Mouse (Mus musculus) myocyte (in vitro differentiated cells): ENCODE data around the gene Hvcn1. TPM values are rescaled to one million over a fixed set of nuclear protein-coding genes. Genes with fewer than 3 reads are reported as not detected.

ENCODE experiments used
- H3K27me3 ChIP-seq: one replicate; pipeline ENCODE4 v1.6.1; 2011; ENCODE audit not compliant: control insufficient read depth, insufficient read depth, insufficient read length
- H3K36me3 ChIP-seq: one replicate; pipeline ENCODE4 v1.6.1; 2011; ENCODE audit not compliant: control insufficient read depth, insufficient read depth
- H3K4me2 ChIP-seq: one replicate; pipeline ENCODE4 v1.6.1; 2011; ENCODE audit warnings: low read depth, control low read depth
- H3K4me3 ChIP-seq: one replicate; pipeline ENCODE4 v1.5.1; 2011; ENCODE audit warnings: mild to moderate bottlenecking, control low read depth, moderate library complexity
- H3K79me2 ChIP-seq: one replicate; pipeline ENCODE4 v1.6.1; 2011; ENCODE audit not compliant: control insufficient read depth, insufficient read depth
- H3ac ChIP-seq: one replicate; pipeline ENCODE4 v1.6.1; 2011; ENCODE audit not compliant: control insufficient read depth, insufficient read length
- CEBPB ChIP-seq: IDR thresholded peaks from 2 replicates; pipeline ENCODE4 v1.6.1; 2011; ENCODE audit warnings: mild to moderate bottlenecking, moderate library complexity; ENCODE audit not compliant: poor library complexity, insufficient read depth, severe bottlenecking
- E2F4 ChIP-seq: IDR thresholded peaks from one replicate; pipeline ENCODE4 v1.6.1; 2011; ENCODE audit warnings: mild to moderate bottlenecking, control low read depth, moderate library complexity; ENCODE audit not compliant: insufficient read depth
- MAX ChIP-seq: IDR thresholded peaks from one replicate; pipeline ENCODE4 v1.6.1; 2011; ENCODE audit warnings: low read depth, mild to moderate bottlenecking, control low read depth
- MYOD1 ChIP-seq, 3 experiments: IDR thresholded peaks; one replicate each; pipeline ENCODE4 v1.6.1; 2011; ENCODE audit warnings: control low read depth in 2 of 3, low read depth in 2 of 3, mild to moderate bottlenecking in 2 of 3, moderate library complexity in 1 of 3; ENCODE audit not compliant: insufficient read length in 2 of 3, control insufficient read depth in 1 of 3
- MYOG ChIP-seq, 3 experiments: IDR thresholded peaks; one replicate each; pipeline ENCODE4 v1.6.1; 2011; ENCODE audit warnings: control low read depth in 2 of 3, low read depth in 2 of 3, mild to moderate bottlenecking in 2 of 3; ENCODE audit not compliant: insufficient read length in 2 of 3, control insufficient read depth in 1 of 3, insufficient read depth in 1 of 3
- POLR2A ChIP-seq: IDR thresholded peaks from one replicate; pipeline ENCODE4 v1.6.1; 2011; ENCODE audit warnings: low read depth, mild to moderate bottlenecking, control low read depth, moderate library complexity; ENCODE audit not compliant: insufficient read length
- POLR2AphosphoS2 ChIP-seq: IDR thresholded peaks from one replicate; pipeline ENCODE4 v1.6.1; 2011; ENCODE audit warnings: low read depth, control low read depth; ENCODE audit not compliant: insufficient read length
- REST ChIP-seq: IDR thresholded peaks from one replicate; pipeline ENCODE4 v1.6.1; 2011; ENCODE audit warnings: mild to moderate bottlenecking, control low read depth, moderate library complexity; ENCODE audit not compliant: insufficient read depth, insufficient read length
- SRF ChIP-seq: IDR thresholded peaks from one replicate; pipeline ENCODE4 v1.6.1; 2011; ENCODE audit warnings: low read depth; ENCODE audit not compliant: control insufficient read depth, insufficient read length
- TCF12 ChIP-seq: IDR thresholded peaks from one replicate; pipeline ENCODE4 v1.6.1; 2011; ENCODE audit warnings: mild to moderate bottlenecking, control low read depth; ENCODE audit not compliant: poor library complexity, insufficient read depth, severe bottlenecking
- TCF3 ChIP-seq: IDR thresholded peaks from one replicate; pipeline ENCODE4 v1.6.1; 2011; ENCODE audit warnings: low read depth, control low read depth; ENCODE audit not compliant: insufficient read length
- USF1 ChIP-seq: IDR thresholded peaks from one replicate; pipeline ENCODE4 v1.6.1; 2011; ENCODE audit warnings: low read depth, mild to moderate bottlenecking, control low read depth, moderate library complexity
- polyA plus RNA-seq: library from polyadenylated mRNA; unstranded; fragments of >200 nt; fragmentation: generic; extraction: Trizol; gene quantifications from one replicate; pipeline ENCODE4 v1.2.1, GENCODE M21; 2012; ENCODE audit warnings: missing spikeins

The Hvcn1 gene
- polyA plus RNA-seq, 1 experiment = 0.08 TPM

GRCm38 (mm10) chr5:122240521-122240920 lies 33.9 kb downstream of the Hvcn1 start:
- H3K4me2 ChIP-seq = no peak overlapping the region
- TF ChIP-seq E2F4 = no peak
- no peak for TF ChIP-seq CEBPB
- TF ChIP-seq TCF3 = no peak
- TF ChIP-seq SRF = no peak
- no peak for TF ChIP-seq MAX
- no peak for TF ChIP-seq POLR2AphosphoS2
- TF ChIP-seq MYOD1 (IDR thresholded peaks at IDR 0.05; ENCODE audit: control insufficient read depth in 1 of 3, insufficient read length in 2 of 3, low read depth in 2 of 3) = no peak
- no peak for TF ChIP-seq REST
- no peak for TF ChIP-seq MYOG (IDR thresholded peaks at IDR 0.05; ENCODE audit: control insufficient read depth in 1 of 3, insufficient read depth in 1 of 3, insufficient read length in 2 of 3, low read depth in 2 of 3)
- TF ChIP-seq POLR2A = no peak
- no peak for TF ChIP-seq USF1
- no peak for TF ChIP-seq TCF12
- H3K27me3 ChIP-seq = peaks cover 21% of the 10 kb centered on the region
- no peak overlapping the region for H3K4me3 ChIP-seq
- no peak overlapping the region for H3ac ChIP-seq
- no peaks in the 10 kb centered on the region for H3K36me3 ChIP-seq
- no peaks in the 10 kb centered on the region for H3K79me2 ChIP-seq

- Histone ChIP-seq H3K27me3 (peaks cover 16% of the 10 kb centered on the region), H3K4me2 (no peak overlapping the region)
- no peak for TF ChIP-seq POLR2AphosphoS2
- no peak for TF ChIP-seq USF1
- TF ChIP-seq SRF = no peak
- TF ChIP-seq TCF3 = no peak
- TF ChIP-seq REST = no peak
- no peak for TF ChIP-seq MYOG (IDR thresholded peaks at IDR 0.05; ENCODE audit: control insufficient read depth in 1 of 3, insufficient read depth in 1 of 3, insufficient read length in 2 of 3, low read depth in 2 of 3)
- TF ChIP-seq TCF12 = no peak
- TF ChIP-seq MAX = no peak
- TF ChIP-seq POLR2A = no peak
- TF ChIP-seq MYOD1 (IDR thresholded peaks at IDR 0.05; ENCODE audit: control insufficient read depth in 1 of 3, insufficient read length in 2 of 3, low read depth in 2 of 3) = no peak
- no peak for TF ChIP-seq CEBPB
- no peak for TF ChIP-seq E2F4
Observed at GRCm38 (mm10) chr5:122240989-122241388, 34.4 kb downstream of the Hvcn1 start.

GRCm38 (mm10) chr5:122242521-122243123 lies 36.0 kb downstream of the Hvcn1 start:
- H3K27me3 ChIP-seq = peaks cover under 1% of the 10 kb centered on the region
- no peak for TF ChIP-seq REST
- TF ChIP-seq E2F4 = no peak
- TF ChIP-seq SRF = no peak
- TF ChIP-seq POLR2AphosphoS2 = no peak
- TF ChIP-seq MAX = no peak
- no peak for TF ChIP-seq TCF12
- TF ChIP-seq CEBPB = no peak
- no peak for TF ChIP-seq POLR2A
- TF ChIP-seq TCF3 = no peak
- TF ChIP-seq MYOD1 (IDR thresholded peaks at IDR 0.05; ENCODE audit: control insufficient read depth in 1 of 3, insufficient read length in 2 of 3, low read depth in 2 of 3) = no peak
- no peak for TF ChIP-seq MYOG (IDR thresholded peaks at IDR 0.05; ENCODE audit: control insufficient read depth in 1 of 3, insufficient read depth in 1 of 3, insufficient read length in 2 of 3, low read depth in 2 of 3)
- TF ChIP-seq USF1 = no peak
- H3K4me3 ChIP-seq = no peak overlapping the region

More at GRCm38 (mm10) chr5:122240989-122241388, 34.4 kb downstream of the Hvcn1 start:
- no peaks in the 10 kb centered on the region for H3K79me2 ChIP-seq
- H3ac ChIP-seq = no peak overlapping the region
- H3K36me3 ChIP-seq = no peaks in the 10 kb centered on the region
- no peak overlapping the region for H3K4me3 ChIP-seq

GRCm38 (mm10) chr5:122243781-122244523 lies 37.3 kb downstream of the Hvcn1 start:
- H3K4me2 ChIP-seq = no peak overlapping the region

More at GRCm38 (mm10) chr5:122242521-122243123, 36.0 kb downstream of the Hvcn1 start:
- H3ac ChIP-seq = no peak overlapping the region
- no peaks in the 10 kb centered on the region for H3K36me3 ChIP-seq
- no peaks in the 10 kb centered on the region for H3K79me2 ChIP-seq
- no peak overlapping the region for H3K4me2 ChIP-seq

More at GRCm38 (mm10) chr5:122243781-122244523, 37.3 kb downstream of the Hvcn1 start:
- Histone ChIP-seq H3K36me3 (no peaks in the 10 kb centered on the region), H3K27me3 (no peaks in the 10 kb centered on the region), H3ac (no peak overlapping the region), H3K79me2 (no peaks in the 10 kb centered on the region), H3K4me3 (no peak overlapping the region)
- TF ChIP-seq MYOD1 (IDR thresholded peaks at IDR 0.05; ENCODE audit: control insufficient read depth in 1 of 3, insufficient read length in 2 of 3, low read depth in 2 of 3) (no peak), USF1 (no peak), TCF12 (no peak), CEBPB (no peak), SRF (no peak), MYOG (IDR thresholded peaks at IDR 0.05; ENCODE audit: control insufficient read depth in 1 of 3, insufficient read depth in 1 of 3, insufficient read length in 2 of 3, low read depth in 2 of 3) (no peak), TCF3 (no peak), E2F4 (no peak), POLR2AphosphoS2 (no peak), MAX (no peak), REST (no peak), POLR2A (no peak)
